Mouse (Mus musculus): ENCODE data around the gene Rhox3c. TPM values are rescaled to one million over a fixed set of nuclear protein-coding genes. Genes with fewer than 3 reads are reported as not detected.
"Not testable (repeated sequence)": the region's sequence is repeated elsewhere in the genome, so short reads cannot be mapped to it uniquely, and the experiment has no call there.

Gene Rhox3c
- not detected for total RNA-seq (2021)
- long read RNA-seq, experiment 1, result 0 reads
- long read RNA-seq, experiment 2, result 0 reads

- not testable (repeated sequence) for DNase-seq (ENCODE audit: low spot score in 2 of 2)
Observed at GRCm38 (mm10) chrX:37458285-37458684, at the start of gene Rhox3c. Gene Rhox3c, plus strand, starts transcription at chrX:37458585.

GRCm38 (mm10) chrX:37411767-37412166, 46.6 kb upstream of the Rhox3c start, which contains the start of gene Rhox2b:
Gene Rhox2b, plus strand, starts transcription at chrX:37412067.
- DNase-seq (ENCODE audit: low spot score in 2 of 2), result not testable (repeated sequence)

GRCm38 (mm10) chrX:37432194-37432593, 26.2 kb upstream of the Rhox3c start, which contains the start of gene Rhox4b:
Gene Rhox4b, plus strand, starts transcription at chrX:37432494.
- not testable (repeated sequence) for DNase-seq (ENCODE audit: low spot score in 2 of 2)

- DNase-seq (ENCODE audit: low spot score in 2 of 2), result not testable (repeated sequence)
Observed at GRCm38 (mm10) chrX:37453380-37453779, 5.0 kb upstream of the Rhox3c start, which contains the start of gene Rhox2c. Gene Rhox2c, plus strand, starts transcription at chrX:37453680.

GRCm38 (mm10) chrX:37480037-37480436, 21.7 kb downstream of the Rhox3c start, which contains the start of gene Rhox4c:
Gene Rhox4c, plus strand, starts transcription at chrX:37480337.
- DNase-seq (ENCODE audit: low spot score in 2 of 2), result not testable (repeated sequence)

GRCm38 (mm10) chrX:37514059-37514458, 55.7 kb downstream of the Rhox3c start, which contains the start of gene Rhox4d:
Gene Rhox4d, plus strand, starts transcription at chrX:37514359.
- not testable (repeated sequence) for DNase-seq (ENCODE audit: low spot score in 2 of 2)

Other genes with a start within 250 kb of the Rhox3c start
- gene Gm9, start 247.5 kb upstream of the Rhox3c start, total RNA-seq (2021), result not detected
- gene Rhox1, start 236.3 kb upstream of the Rhox3c start, total RNA-seq (2021), result not detected
- not detected for gene Rhox2a, start 213.6 kb upstream of the Rhox3c start, total RNA-seq (2021)
- gene Rhox3a, start 208.7 kb upstream of the Rhox3c start, total RNA-seq (2021), result not detected
- gene Rhox4a, start 193.2 kb upstream of the Rhox3c start, total RNA-seq (2021), result not detected
- not detected for gene Rhox3a2, start 78.6 kb upstream of the Rhox3c start, total RNA-seq (2021)
- gene Rhox4a2, start 67.7 kb upstream of the Rhox3c start, total RNA-seq (2021), result not detected
- not detected for gene Rhox2b, start 46.5 kb upstream of the Rhox3c start, total RNA-seq (2021)
- gene Rhox4b, start 26.1 kb upstream of the Rhox3c start, total RNA-seq (2021), result not detected
- not detected for gene Rhox2c, start 4.9 kb upstream of the Rhox3c start, total RNA-seq (2021)
- not detected for gene Rhox4c, start 21.8 kb downstream of the Rhox3c start, total RNA-seq (2021)
- gene Rhox2d, start 34.8 kb downstream of the Rhox3c start, total RNA-seq (2021), result not detected
- gene Rhox4d, start 55.8 kb downstream of the Rhox3c start, total RNA-seq (2021), result not detected
- gene Rhox2e, start 71.9 kb downstream of the Rhox3c start, total RNA-seq (2021), result not detected
- gene Rhox3e, start 83.4 kb downstream of the Rhox3c start, total RNA-seq (2021), result not detected
- gene Rhox4e, start 98.8 kb downstream of the Rhox3c start, total RNA-seq (2021), result not detected
- gene Rhox2f, start 112.8 kb downstream of the Rhox3c start, total RNA-seq (2021), result not detected
- gene Rhox3f, start 122.4 kb downstream of the Rhox3c start, total RNA-seq (2021), result not detected
- gene Rhox4f, start 149.1 kb downstream of the Rhox3c start, total RNA-seq (2021), result not detected
- not detected for gene Rhox3g, start 170.0 kb downstream of the Rhox3c start, total RNA-seq (2021)
- not detected for gene Rhox2g, start 184.9 kb downstream of the Rhox3c start, total RNA-seq (2021)
- gene Rhox4g, start 192.7 kb downstream of the Rhox3c start, total RNA-seq (2021), result not detected
- gene Rhox3h, start 210.2 kb downstream of the Rhox3c start, total RNA-seq (2021), result not detected
- gene Rhox2h, start 214.7 kb downstream of the Rhox3c start, total RNA-seq (2021), result not detected

Measured in adrenal gland, adult 18-20 months (tissue).